Mouse (Mus musculus): ENCODE data around the gene Osbpl11.

Osbpl11 gene

GRCm38 (mm10) chr16:33255601-33256000, 70.7 kb downstream of the Osbpl11 start:
- H3K36me3 ChIP-seq (ENCODE audit: insufficient read depth, low read length), result peaks cover 14% of the 10 kb centered on the region
- H3K9me3 ChIP-seq (ENCODE audit: low read length), result no peaks in the 10 kb centered on the region
- peaks cover 26% of the 10 kb centered on the region for H3K4me1 ChIP-seq (replicated peaks; ENCODE audit: low read depth, low read length)
- H3K27me3 ChIP-seq (ENCODE audit: insufficient read depth, low read length), result no peaks in the 10 kb centered on the region
- no peak for TF ChIP-seq NANOG (IDR thresholded peaks at IDR 0.05; ENCODE audit: borderline replicate concordance, low read length)
- no peak for TF ChIP-seq POU5F1 (IDR thresholded peaks at IDR 0.05; ENCODE audit: borderline replicate concordance, low read length)
- TF ChIP-seq CTCF (conservative IDR thresholded peaks at IDR 0.05; ENCODE audit: low read length), result no peak
- H3K4me3 ChIP-seq (replicated peaks; ENCODE audit: low read length), result no peak overlapping the region

DNA sequence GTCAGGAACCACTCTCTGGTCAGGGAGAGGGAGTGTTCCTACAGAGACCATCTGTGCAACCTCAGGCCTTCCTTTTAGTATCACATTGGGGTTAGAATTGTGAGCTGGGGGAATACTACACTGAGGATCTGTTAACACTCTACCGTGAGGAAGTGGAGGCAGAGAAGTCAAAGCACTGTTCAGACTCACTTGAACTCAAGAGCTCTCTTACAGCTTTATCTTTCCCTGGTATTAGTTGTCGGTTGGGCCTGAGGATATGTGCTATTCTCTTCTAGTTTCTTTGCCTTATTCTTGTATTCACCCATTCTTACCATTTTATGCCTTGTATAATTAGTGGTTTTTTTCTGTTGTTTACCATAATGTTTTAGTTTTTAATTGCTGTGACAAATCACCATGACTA, 73.7 kb downstream of the Osbpl11 start:
- Histone ChIP-seq H3K4me3 (replicated peaks; ENCODE audit: low read length) (no peak overlapping the region), H3K36me3 (ENCODE audit: insufficient read depth, low read length) (peaks cover 14% of the 10 kb centered on the region), H3K9me3 (ENCODE audit: low read length) (no peaks in the 10 kb centered on the region), H3K4me1 (replicated peaks; ENCODE audit: low read depth, low read length) (peaks cover 20% of the 10 kb centered on the region), H3K27me3 (ENCODE audit: insufficient read depth, low read length) (no peaks in the 10 kb centered on the region)
- TF ChIP-seq NANOG (IDR thresholded peaks at IDR 0.05; ENCODE audit: borderline replicate concordance, low read length), result no peak
- no peak for TF ChIP-seq POU5F1 (IDR thresholded peaks at IDR 0.05; ENCODE audit: borderline replicate concordance, low read length)

DNA sequence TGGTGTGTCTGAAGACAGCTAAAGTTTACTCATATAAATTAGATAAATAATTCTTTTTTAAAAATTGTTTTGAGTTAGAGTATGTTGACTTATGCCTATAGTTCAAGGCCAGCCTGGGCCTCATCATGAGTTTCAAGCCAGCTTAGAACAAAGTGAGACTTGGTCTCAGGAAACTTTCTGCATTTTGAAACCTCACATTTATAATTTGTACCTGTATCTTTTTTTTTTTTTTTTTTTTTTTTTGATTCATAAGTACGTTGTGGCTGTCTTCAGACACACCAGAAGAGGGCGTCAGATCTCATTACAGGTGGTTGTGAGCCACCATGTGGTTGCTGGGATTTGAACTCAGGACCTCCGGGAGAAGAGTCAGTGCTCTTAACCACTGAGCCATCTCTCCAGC, 75.0 kb downstream of the Osbpl11 start:
- H3K36me3 ChIP-seq (ENCODE audit: insufficient read depth, low read length), result peaks cover 25% of the 10 kb centered on the region
- no peak for TF ChIP-seq POU5F1 (IDR thresholded peaks at IDR 0.05; ENCODE audit: borderline replicate concordance, low read length)
- TF ChIP-seq NANOG (IDR thresholded peaks at IDR 0.05; ENCODE audit: borderline replicate concordance, low read length), result no peak
- TF ChIP-seq CTCF (conservative IDR thresholded peaks at IDR 0.05; ENCODE audit: low read length), result no peak
- no peaks in the 10 kb centered on the region for H3K27me3 ChIP-seq (ENCODE audit: insufficient read depth, low read length)
- H3K4me1 ChIP-seq (replicated peaks; ENCODE audit: low read depth, low read length), result peaks cover 19% of the 10 kb centered on the region
- no peaks in the 10 kb centered on the region for H3K9me3 ChIP-seq (ENCODE audit: low read length)
- H3K4me3 ChIP-seq (replicated peaks; ENCODE audit: low read length), result no peak overlapping the region

DNA sequence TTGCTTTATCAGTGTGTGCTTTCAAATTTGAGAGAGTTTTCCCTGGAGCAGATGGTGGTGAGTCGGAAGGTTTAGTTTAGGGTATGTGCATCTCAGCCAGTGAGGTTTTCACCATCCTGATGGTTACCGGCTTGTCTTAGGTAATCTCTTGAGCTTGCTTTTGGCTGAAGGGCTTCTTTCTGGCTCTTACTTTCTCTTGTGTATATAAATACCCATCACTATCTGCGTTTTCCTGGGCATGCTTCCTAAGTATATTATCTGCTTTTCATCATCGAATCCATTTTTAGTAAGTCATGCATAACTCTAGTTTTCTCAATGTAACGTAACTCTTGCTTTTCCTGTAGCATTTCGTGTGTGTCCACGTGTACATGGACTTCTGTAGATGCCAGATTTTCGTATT, 76.0 kb downstream of the Osbpl11 start:
- TF ChIP-seq CTCF (conservative IDR thresholded peaks at IDR 0.05; ENCODE audit: low read length) (no peak), POU5F1 (IDR thresholded peaks at IDR 0.05; ENCODE audit: borderline replicate concordance, low read length) (no peak), NANOG (IDR thresholded peaks at IDR 0.05; ENCODE audit: borderline replicate concordance, low read length) (no peak)

DNA sequence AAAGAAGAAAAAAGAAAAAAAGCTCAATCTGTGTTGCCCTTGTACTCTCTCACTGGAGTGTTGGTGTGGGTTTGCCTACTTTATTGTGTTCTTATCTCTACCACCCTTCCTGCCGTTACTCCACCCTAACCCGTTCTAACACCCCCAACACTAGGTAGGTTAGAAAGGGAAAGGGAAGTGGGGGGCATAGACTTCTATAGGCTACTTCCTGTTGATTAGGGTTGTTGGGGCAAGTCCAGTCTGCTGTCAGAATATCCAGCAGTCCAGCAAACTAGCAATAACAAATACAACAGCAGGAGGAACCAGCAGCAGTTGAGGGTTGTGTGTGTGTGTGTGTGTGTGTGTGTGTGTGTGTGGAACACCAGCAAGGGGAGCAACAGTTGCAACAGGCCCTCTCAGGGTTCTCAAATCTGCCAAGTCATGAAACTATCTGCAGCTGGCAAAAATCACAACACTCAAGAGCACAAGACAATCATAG, 76.8 kb downstream of the Osbpl11 start:
- peaks cover 40% of the 10 kb centered on the region for H3K36me3 ChIP-seq (ENCODE audit: insufficient read depth, low read length)
- H3K4me3 ChIP-seq (replicated peaks; ENCODE audit: low read length), result no peak overlapping the region
- H3K9me3 ChIP-seq (ENCODE audit: low read length), result no peaks in the 10 kb centered on the region
- H3K4me1 ChIP-seq (replicated peaks; ENCODE audit: low read depth, low read length), result peaks cover 19% of the 10 kb centered on the region
- TF ChIP-seq POU5F1 (IDR thresholded peaks at IDR 0.05; ENCODE audit: borderline replicate concordance, low read length) (no peak), CTCF (conservative IDR thresholded peaks at IDR 0.05; ENCODE audit: low read length) (no peak), NANOG (IDR thresholded peaks at IDR 0.05; ENCODE audit: borderline replicate concordance, low read length) (no peak)
- no peaks in the 10 kb centered on the region for H3K27me3 ChIP-seq (ENCODE audit: insufficient read depth, low read length)

More for the DNA sequence above, 76.0 kb downstream of the Osbpl11 start:
- Histone ChIP-seq H3K4me3 (replicated peaks; ENCODE audit: low read length) (no peak overlapping the region), H3K9me3 (ENCODE audit: low read length) (no peaks in the 10 kb centered on the region), H3K4me1 (replicated peaks; ENCODE audit: low read depth, low read length) (peaks cover 19% of the 10 kb centered on the region), H3K36me3 (ENCODE audit: insufficient read depth, low read length) (peaks cover 32% of the 10 kb centered on the region), H3K27me3 (ENCODE audit: insufficient read depth, low read length) (no peaks in the 10 kb centered on the region)

DNA sequence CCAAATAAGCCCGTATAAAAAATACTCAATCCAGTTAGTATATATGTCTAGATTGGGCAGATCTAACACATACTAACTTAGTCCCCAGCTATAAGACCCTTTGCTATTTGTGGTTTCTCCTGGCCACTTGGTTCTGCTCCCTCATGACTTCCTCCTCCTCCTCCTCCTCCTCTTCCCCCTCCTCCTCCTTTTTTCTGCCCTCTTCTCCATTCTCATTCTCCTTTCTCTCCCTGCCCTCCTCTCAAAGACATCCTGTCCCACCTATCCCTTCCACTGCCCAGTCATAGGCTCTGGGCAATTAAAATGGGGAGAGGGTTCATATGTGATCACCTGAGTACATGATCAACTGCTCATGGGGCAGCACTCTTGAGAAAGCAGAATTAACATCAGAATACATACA, 77.2 kb downstream of the Osbpl11 start:
- Histone ChIP-seq H3K4me3 (replicated peaks; ENCODE audit: low read length) (no peak overlapping the region), H3K9me3 (ENCODE audit: low read length) (no peaks in the 10 kb centered on the region), H3K27me3 (ENCODE audit: insufficient read depth, low read length) (no peaks in the 10 kb centered on the region), H3K36me3 (ENCODE audit: insufficient read depth, low read length) (peaks cover 43% of the 10 kb centered on the region), H3K4me1 (replicated peaks; ENCODE audit: low read depth, low read length) (peaks cover 19% of the 10 kb centered on the region)
- TF ChIP-seq POU5F1 (IDR thresholded peaks at IDR 0.05; ENCODE audit: borderline replicate concordance, low read length) (no peak), CTCF (conservative IDR thresholded peaks at IDR 0.05; ENCODE audit: low read length) (no peak), NANOG (IDR thresholded peaks at IDR 0.05; ENCODE audit: borderline replicate concordance, low read length) (no peak)

DNA sequence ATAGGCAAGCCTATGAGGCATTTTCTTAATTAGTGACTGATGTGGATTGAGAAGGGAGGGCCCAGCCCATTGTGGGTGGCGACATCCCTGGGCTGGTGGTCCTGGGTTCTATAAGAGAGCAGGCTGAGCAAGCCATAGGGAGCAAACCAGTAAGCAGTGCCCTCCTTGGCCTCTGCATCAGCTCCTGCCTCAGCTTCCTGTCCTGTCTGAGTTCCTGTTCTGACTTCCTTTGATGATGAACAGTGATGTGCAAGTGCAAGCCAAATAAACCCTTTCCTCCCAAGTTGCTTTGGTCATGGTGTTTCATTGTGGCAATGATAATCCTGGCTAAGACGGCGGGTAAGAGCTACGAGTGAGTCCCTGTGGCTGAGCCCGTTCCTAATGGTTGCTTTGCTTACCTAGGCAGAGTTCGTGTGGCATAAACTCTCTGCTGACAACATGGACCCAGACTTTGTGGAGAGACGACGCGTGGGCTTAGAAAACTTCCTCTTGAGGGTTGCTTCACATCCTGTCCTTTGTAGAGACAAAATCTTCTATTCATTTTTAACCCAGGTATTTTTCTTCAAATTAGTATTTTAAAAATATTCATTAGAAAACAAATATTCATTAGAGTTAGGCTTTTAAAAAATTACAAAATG, 82.9 kb downstream of the Osbpl11 start:
- Histone ChIP-seq H3K27me3 (ENCODE audit: insufficient read depth, low read length) (no peaks in the 10 kb centered on the region), H3K4me1 (replicated peaks; ENCODE audit: low read depth, low read length) (no peaks in the 10 kb centered on the region), H3K9me3 (ENCODE audit: low read length) (no peaks in the 10 kb centered on the region), H3K4me3 (replicated peaks; ENCODE audit: low read length) (no peak overlapping the region), H3K36me3 (ENCODE audit: insufficient read depth, low read length) (peaks cover 64% of the 10 kb centered on the region)
- no peak for TF ChIP-seq CTCF (conservative IDR thresholded peaks at IDR 0.05; ENCODE audit: low read length)

DNA sequence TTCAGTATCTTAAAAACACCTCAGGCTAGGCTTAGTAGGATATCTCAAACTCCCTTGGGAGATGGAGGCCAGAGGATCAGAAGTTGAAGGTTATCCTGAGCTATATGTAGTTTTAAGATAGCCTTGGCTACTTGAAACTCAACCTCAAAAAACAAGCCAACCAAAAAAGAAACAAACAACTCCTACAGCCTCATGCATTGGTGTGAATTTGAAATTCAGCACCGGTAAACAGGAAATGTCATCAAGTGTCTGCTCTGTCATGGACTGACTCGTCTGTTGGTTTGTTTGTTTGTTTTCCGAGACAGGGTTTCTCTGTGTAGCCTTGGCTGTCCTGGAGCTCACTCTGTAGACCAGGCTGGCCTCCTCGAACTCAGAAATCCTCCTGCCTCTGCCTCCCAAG, 87.0 kb downstream of the Osbpl11 start:
- Histone ChIP-seq H3K4me1 (replicated peaks; ENCODE audit: low read depth, low read length) (no peaks in the 10 kb centered on the region), H3K27me3 (ENCODE audit: insufficient read depth, low read length) (no peaks in the 10 kb centered on the region), H3K36me3 (ENCODE audit: insufficient read depth, low read length) (peaks cover 47% of the 10 kb centered on the region), H3K9me3 (ENCODE audit: low read length) (no peaks in the 10 kb centered on the region), H3K4me3 (replicated peaks; ENCODE audit: low read length) (no peak overlapping the region)
- no peak for TF ChIP-seq NANOG (IDR thresholded peaks at IDR 0.05; ENCODE audit: borderline replicate concordance, low read length)
- TF ChIP-seq CTCF (conservative IDR thresholded peaks at IDR 0.05; ENCODE audit: low read length), result no peak
- TF ChIP-seq POU5F1 (IDR thresholded peaks at IDR 0.05; ENCODE audit: borderline replicate concordance, low read length), result no peak

DNA sequence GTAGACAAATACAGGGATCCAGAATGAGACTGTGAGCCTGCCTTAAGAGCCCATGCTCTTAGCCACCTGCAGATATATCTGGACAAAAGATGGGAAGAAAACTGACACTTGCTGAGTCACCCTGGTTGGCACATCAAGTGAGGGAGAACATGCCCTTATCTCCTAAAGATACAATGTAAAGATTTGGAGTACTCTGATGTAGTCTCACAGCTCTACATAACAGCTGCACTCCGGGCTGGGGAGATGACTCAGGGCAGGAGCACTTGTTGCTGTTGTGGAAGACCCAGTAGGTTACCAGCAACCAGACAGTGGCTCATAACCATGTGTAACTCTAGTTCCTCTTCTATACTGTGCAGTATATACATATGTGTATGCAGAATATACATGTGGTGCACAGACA, 98.2 kb downstream of the Osbpl11 start:
- Histone ChIP-seq H3K4me1 (replicated peaks; ENCODE audit: low read depth, low read length) (peaks cover 5% of the 10 kb centered on the region), H3K36me3 (ENCODE audit: insufficient read depth, low read length) (peaks cover 86% of the 10 kb centered on the region), H3K4me3 (replicated peaks; ENCODE audit: low read length) (no peak overlapping the region), H3K9me3 (ENCODE audit: low read length) (no peaks in the 10 kb centered on the region), H3K27me3 (ENCODE audit: insufficient read depth, low read length) (no peaks in the 10 kb centered on the region)
- TF ChIP-seq POU5F1 (IDR thresholded peaks at IDR 0.05; ENCODE audit: borderline replicate concordance, low read length), result no peak
- no peak for TF ChIP-seq CTCF (conservative IDR thresholded peaks at IDR 0.05; ENCODE audit: low read length)
- no peak for TF ChIP-seq NANOG (IDR thresholded peaks at IDR 0.05; ENCODE audit: borderline replicate concordance, low read length)
